Mouse (Mus musculus) c-Kit-positive CD71-positive TER-119-negative erythroid progenitor cells, embryonic 14.5 days (primary cell): ENCODE results near the gene Cox8a.

Experiments used
- DNase-seq: peaks from one replicate; pipeline ENCODE4 v3.0.0-alpha.2; 2013; ENCODE audit warnings: low read depth

Cox8a gene

DNA sequence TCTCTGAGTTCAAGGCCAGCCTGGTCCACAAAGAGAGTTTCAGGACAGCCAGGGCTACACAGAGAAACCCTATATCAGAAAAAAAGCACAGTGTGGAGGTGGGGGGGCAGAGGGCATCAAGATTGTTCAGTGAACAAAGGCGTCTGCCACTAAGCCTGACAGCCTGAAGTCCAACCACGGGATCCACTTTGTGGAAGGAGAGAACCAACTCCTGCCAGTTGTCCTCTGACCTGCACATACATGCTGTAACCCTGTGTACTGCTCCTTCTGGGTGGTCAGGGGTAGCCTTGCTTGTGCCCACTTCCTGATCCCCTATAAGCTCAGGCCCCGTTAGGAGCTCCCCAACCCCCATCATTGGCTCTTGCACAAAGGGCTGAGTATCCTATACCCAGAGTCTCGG, 32.4 kb downstream of the Cox8a start:
- no peak for DNase-seq

DNA sequence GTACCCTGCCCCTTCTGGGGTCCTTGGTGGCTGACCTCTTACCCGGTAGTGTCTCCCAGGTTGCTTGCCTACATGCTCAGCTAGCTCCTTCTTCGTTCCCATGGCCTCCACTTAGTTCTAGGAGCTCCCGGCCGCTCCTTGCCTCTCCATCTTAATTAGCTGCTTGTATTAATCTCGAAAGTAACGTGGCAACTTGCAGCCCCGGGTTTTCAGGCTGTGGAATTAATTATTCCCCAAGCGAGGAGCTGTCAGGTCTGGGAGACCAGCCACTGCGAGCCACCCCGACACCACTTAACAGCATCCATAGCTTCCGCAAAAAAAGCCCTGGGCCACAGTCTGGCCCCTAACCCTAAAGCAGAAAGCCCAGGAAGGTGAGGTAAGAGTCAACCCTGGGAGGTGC, 34.0 kb downstream of the Cox8a start:
- no peak for DNase-seq

DNA sequence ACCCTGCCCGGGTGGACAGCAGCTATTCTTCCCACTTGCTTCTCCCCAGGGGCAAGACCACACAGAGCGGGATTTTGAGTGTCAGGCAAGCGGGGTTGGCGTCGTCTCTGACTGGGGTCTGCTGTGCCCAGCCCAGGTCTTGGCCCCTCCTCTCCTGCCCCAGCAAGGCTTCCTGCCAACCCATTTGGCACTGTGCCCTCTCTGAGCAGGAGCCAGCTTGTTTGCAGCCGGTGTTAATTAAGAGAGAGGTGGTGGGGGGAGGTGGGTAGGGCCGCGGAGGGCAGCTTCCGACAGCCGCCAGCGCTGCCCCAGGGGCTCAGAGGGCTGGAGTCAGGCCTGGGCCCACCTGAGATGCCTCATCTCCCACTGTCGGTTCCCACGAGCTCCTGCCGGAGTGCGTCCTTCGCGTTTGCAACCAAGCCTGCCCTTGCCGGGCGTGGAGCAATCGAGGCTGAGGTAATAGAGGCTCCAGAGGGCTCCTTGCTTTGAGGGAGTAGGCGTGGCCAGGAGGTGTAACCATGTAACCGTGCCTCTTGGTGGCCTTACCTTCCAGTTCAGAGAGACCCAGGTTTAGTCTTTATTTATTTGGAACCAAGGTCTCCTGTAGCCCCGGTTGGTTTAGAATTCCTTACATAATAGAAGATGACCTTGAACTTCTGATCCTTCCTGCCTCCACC, 35.0 kb downstream of the Cox8a start:
- DNase-seq, result no peak

- no peak for DNase-seq
Measured at GRCm38 (mm10) chr19:7181496-7181895, 35.9 kb downstream of the Cox8a start.

- DNase-seq, result no peak
Measured at GRCm38 (mm10) chr19:7180756-7181405, 36.5 kb downstream of the Cox8a start.

DNA sequence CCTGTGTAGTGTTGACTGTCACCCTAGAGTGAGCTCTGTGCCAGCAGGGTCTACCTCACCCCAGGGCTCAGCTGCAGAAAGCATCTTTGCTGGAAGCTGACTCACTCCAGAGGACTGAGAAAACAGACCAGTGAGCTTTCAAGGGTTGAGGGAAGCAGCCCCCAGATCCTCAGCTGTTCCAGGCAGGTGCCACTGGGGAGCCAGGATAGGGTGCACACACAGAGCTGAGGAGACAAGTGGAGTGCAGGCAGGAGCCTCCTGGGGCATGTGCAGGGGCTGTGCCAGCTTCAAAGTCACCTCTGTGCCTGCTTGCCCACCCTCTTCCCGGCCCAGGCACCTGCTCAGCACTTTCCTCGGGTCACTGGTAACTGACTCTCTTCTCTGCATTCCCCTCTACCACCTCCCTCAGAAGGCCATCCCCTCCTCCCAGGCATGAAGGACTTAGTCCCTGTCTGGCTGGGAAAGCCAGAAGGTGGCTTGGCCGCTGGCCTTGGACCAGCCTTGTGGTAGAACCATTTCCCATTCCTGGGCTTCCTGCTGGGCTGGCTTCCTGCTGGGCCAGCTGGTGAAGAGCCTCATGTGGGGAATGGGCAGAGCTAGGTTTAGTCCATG, 38.5 kb downstream of the Cox8a start:
- DNase-seq, result no peak

- no peak for DNase-seq
Measured at GRCm38 (mm10) chr19:7177804-7178511, 39.5 kb downstream of the Cox8a start.

DNA sequence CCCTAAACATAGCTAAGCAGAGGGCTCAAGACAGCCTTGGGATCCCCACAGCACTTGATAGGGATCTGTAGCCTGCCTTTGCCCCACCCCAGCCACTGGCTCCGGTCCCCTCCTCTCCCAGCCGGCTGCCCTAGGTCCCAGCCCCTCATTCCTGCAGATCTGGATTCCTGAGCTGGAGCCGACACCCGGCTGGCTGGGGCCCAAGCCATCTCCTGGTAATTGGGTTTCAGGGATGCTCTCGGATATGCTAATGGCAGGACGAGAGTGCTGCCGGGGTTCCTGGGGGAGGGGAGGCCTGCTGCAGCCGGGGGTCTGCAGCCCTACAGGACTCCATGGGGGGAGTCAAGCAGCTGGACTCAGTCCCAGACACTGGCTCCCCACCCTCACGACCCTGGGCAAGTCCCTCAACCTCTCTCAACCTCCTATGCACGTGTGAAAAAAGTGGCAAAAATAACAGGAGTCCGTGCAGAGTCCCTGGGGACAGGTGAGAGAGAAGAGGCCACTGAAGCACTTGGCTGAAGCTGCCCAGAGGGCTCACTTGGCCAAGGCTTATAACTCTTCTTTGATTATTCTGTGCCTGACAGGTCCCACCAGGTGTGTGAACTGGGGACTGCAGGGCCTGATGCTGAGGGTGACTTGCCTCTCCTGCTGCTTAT, 41.2 kb downstream of the Cox8a start:
- no peak for DNase-seq

- no peak for DNase-seq
Measured at GRCm38 (mm10) chr19:7172051-7172866, 45.2 kb downstream of the Cox8a start.

- DNase-seq, result no peak
Measured at GRCm38 (mm10) chr19:7171447-7171846, 46.0 kb downstream of the Cox8a start.

- DNase-seq, result no peak
Measured at GRCm38 (mm10) chr19:7170916-7171315, 46.5 kb downstream of the Cox8a start.

- no peak for DNase-seq
Measured at GRCm38 (mm10) chr19:7168423-7168822, 49.0 kb downstream of the Cox8a start.

GRCm38 (mm10) chr19:7166767-7167166, 50.6 kb downstream of the Cox8a start:
- DNase-seq, result no peak

DNA sequence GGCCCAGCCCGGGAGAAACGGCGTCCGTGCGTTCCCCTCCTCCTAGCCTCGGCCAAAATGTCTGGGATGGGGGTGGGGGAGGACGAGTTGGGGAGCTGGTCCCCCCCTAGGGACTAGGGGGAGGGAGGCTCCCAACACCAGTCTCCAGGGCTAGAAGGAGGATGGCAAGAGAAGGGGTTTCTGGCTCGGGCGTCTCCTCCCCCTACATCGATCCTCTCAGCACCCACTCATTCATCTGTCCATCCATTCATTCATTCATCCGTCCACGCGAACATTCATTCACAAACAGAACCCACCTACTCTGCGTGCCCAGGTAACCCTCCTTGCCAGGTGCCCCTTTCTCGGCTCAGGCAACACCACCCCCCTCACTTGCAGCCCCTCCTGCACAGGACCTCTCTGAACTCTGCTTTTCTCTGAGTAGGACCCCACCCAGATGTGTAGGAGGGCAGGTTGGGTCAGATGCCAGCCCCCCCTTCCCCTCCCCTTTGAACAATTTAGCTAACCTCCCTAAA, 51.2 kb downstream of the Cox8a start:
- DNase-seq, result no peak

- no peak for DNase-seq
Measured at GRCm38 (mm10) chr19:7165509-7166199, 51.8 kb downstream of the Cox8a start.
